Mouse (Mus musculus) thymus, adult 2 months (tissue): ENCODE measurements around the gene Armc9.

Experiments used
- CTCF ChIP-seq: fragments of 200-500 bp; IDR thresholded peaks from 2 replicates; pipeline ENCODE4 v1.5.1; 2012; ENCODE audit warnings: mild to moderate bottlenecking, control low read depth, low read length, moderate library complexity, borderline replicate concordance; ENCODE audit not compliant: control insufficient read depth, poor library complexity, insufficient read depth; ENCODE audit errors: extremely low read depth
- POLR2A ChIP-seq: fragments of 200-500 bp; IDR thresholded peaks from 2 replicates; pipeline ENCODE4 v1.6.1; 2012; ENCODE audit warnings: mild to moderate bottlenecking, low read length, control low read depth, moderate library complexity; ENCODE audit not compliant: control insufficient read depth, poor library complexity, insufficient read depth; ENCODE audit errors: extremely low read depth

DNA sequence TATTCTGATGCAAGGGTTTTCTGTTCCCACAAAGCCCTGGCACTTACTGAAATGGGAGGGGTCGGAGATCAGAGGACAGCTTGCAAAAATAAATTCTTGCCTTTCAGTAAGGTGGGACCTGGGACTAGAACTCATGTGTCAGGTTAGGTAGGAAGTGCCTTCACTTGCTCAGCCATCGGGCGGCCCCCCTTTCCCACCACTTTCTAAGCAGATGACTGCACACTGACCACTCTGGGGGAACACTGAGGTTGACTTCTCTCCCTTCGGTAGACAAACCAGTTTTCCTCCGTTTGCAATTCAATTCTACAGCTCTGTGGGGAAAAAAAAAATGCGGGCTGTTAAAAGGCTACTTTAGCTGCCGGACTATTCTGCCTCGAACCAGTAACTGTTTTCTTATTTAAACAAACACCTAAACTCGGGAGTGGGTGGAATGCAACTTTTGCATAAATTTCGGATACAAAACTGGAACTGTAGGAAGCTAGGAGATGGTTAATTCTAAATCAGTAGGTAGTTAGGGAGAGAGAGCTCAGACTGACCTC is 157.0 kb downstream of the Armc9 start:
- no peak for TF ChIP-seq CTCF
- TF ChIP-seq POLR2A = no peak
